Mouse (Mus musculus): ENCODE measurements around the gene Vav1.

GRCm38 (mm10) chr17:57232200-57232599 lies 46.7 kb upstream of the Vav1 start:
- TF ChIP-seq POLR2A (IDR thresholded peaks at IDR 0.05; ENCODE audit: borderline replicate concordance, control insufficient read depth, low read depth, low read length) = no peak
- TF ChIP-seq CTCF (IDR thresholded peaks at IDR 0.05; ENCODE audit: control insufficient read depth, insufficient read depth, low read length) = no peak
